Mouse (Mus musculus) C2C12 (cell line): ENCODE data around the gene Leng8. TPM values are rescaled to one million over a fixed set of nuclear protein-coding genes. Genes with fewer than 3 reads are reported as not detected.

Experiments
- H3K27me3 ChIP-seq: one replicate; pipeline ENCODE4 v1.6.1; 2011; ENCODE audit not compliant: control insufficient read depth, insufficient read depth, insufficient read length
- H3K36me3 ChIP-seq: one replicate; pipeline ENCODE4 v1.6.1; 2011; ENCODE audit not compliant: control insufficient read depth, insufficient read depth
- H3K4me3 ChIP-seq: one replicate; pipeline ENCODE4 v1.5.1; 2011; ENCODE audit warnings: mild to moderate bottlenecking, control low read depth; ENCODE audit not compliant: poor library complexity, insufficient read depth, severe bottlenecking
- H3K79me2 ChIP-seq: one replicate; pipeline ENCODE4 v1.6.1; 2011; ENCODE audit not compliant: control insufficient read depth, insufficient read depth
- H3K79me3 ChIP-seq: one replicate; pipeline ENCODE4 v1.6.1; 2011; ENCODE audit warnings: low read depth, control low read depth
- H3ac ChIP-seq: one replicate; pipeline ENCODE3; 2011; ENCODE audit warnings: low read depth; ENCODE audit not compliant: control insufficient read depth, insufficient read length
- CEBPB ChIP-seq: IDR thresholded peaks from one replicate; pipeline ENCODE4 v1.6.1; 2011; ENCODE audit warnings: low read depth, mild to moderate bottlenecking, control low read depth, moderate library complexity
- CTCF ChIP-seq: IDR thresholded peaks from one replicate; pipeline ENCODE4 v1.5.1; 2011; ENCODE audit not compliant: control insufficient read depth, insufficient read depth, insufficient read length
- FOSL1 ChIP-seq: IDR thresholded peaks from one replicate; pipeline ENCODE4 v1.8.0; 2011; ENCODE audit warnings: mild to moderate bottlenecking, low read length; ENCODE audit not compliant: poor library complexity, insufficient read depth, severe bottlenecking
- MAX ChIP-seq: IDR thresholded peaks from one replicate; pipeline ENCODE4 v1.6.1; 2011; ENCODE audit warnings: mild to moderate bottlenecking, control low read depth
- MYOD1 ChIP-seq: IDR thresholded peaks from one replicate; pipeline ENCODE4 v1.6.1; 2011; ENCODE audit warnings: low read depth; ENCODE audit not compliant: control insufficient read depth, insufficient read length
- MYOG ChIP-seq: IDR thresholded peaks from one replicate; pipeline ENCODE4 v1.6.1; 2011; ENCODE audit not compliant: control insufficient read depth, insufficient read length; ENCODE audit errors: extremely low read depth
- USF1 ChIP-seq: IDR thresholded peaks from one replicate; pipeline ENCODE4 v1.6.1; 2011; ENCODE audit warnings: low read depth, mild to moderate bottlenecking, control low read depth, moderate library complexity
- polyA plus RNA-seq: library from polyadenylated mRNA; unstranded; fragments of >200 nt; fragmentation: generic; extraction: Trizol; gene quantifications from one replicate; pipeline ENCODE4 v1.2.1, GENCODE M21; 2012; ENCODE audit warnings: missing spikeins

Leng8 gene
- polyA plus RNA-seq, 1 experiment = 17.9 TPM

DNA sequence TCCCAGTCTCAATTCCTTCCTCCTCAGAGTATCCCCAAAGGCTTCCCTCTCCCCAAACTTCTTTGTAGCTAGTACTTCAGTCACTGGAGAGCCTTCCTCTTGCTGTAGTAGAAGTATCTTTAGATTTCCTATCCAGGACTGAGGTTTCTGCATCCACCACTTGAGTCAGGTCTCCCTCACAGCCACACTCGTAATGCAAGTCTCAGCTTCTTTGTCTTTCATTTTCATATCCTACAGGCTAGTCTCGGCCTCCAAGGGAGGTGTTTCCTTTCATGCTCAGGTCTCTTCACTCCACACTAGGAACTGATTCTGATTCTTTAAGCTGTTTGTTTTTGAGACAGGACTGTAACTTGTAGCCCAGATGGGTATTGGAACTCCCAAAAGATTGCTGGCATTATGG is 1.3 kb downstream of the Leng8 start:
- peaks cover 35% of the 10 kb centered on the region for H3K79me3 ChIP-seq
- H3K27me3 ChIP-seq = no peaks in the 10 kb centered on the region
- no peak overlapping the region for H3K4me3 ChIP-seq
- no peak overlapping the region for H3ac ChIP-seq
- no peak for TF ChIP-seq FOSL1
- TF ChIP-seq USF1 = no peak
- TF ChIP-seq CEBPB = no peak
- no peak for TF ChIP-seq MAX
- no peak for TF ChIP-seq CTCF
- no peak for TF ChIP-seq MYOG
- TF ChIP-seq MYOD1 = no peak
- peaks cover 60% of the 10 kb centered on the region for H3K79me2 ChIP-seq
- H3K36me3 ChIP-seq = peaks cover 48% of the 10 kb centered on the region

DNA sequence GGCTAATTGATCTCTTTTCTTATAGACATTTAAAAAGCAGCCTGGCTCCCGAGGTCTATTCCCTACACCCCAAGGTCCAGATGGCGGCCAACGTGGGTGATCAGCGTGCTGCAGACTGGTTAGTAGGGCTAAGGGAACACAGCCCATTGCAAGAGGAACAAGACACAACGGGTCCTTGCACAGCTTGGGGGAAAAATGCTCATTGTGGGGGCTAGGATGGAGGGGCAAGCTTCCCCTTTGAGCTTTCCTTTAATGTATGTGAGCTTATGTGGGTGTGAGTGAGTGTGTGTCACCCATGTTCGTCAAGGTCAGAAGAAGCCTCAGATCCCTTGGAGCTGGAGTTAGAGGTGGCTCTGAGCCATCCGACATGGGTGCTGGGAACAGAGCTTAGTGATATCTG is 1.8 kb downstream of the Leng8 start:
- Histone ChIP-seq H3ac (no peak overlapping the region), H3K4me3 (no peak overlapping the region), H3K36me3 (peaks cover 48% of the 10 kb centered on the region)

DNA sequence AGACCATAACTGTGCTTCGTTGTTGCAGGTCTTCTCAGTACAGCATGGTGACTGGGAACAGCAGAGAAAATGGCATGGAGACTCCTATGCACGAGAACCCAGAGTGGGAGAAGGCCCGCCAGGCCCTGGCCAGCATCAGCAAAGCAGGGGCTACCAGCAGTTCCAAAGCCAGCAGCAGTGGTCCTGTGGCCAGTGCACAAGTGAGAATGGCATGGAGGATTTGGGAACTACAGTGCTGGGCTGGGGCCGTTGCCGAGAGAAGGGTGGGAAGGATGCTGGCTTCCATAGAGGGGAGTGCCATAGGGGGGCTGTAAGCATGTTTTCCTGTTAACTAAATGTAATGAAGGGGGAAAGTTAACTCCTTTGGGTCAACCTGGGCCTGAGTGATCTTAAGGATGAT is 2.6 kb downstream of the Leng8 start:
- TF ChIP-seq MYOD1 (no peak), FOSL1 (no peak), CEBPB (no peak), MYOG (no peak), CTCF (no peak), MAX (no peak), USF1 (no peak)
- H3K79me2 ChIP-seq = peaks cover 60% of the 10 kb centered on the region

More for the DNA sequence above, 1.8 kb downstream of the Leng8 start:
- Histone ChIP-seq H3K79me2 (peaks cover 60% of the 10 kb centered on the region), H3K79me3 (peaks cover 35% of the 10 kb centered on the region), H3K27me3 (no peaks in the 10 kb centered on the region)
- TF ChIP-seq FOSL1 (no peak), MAX (no peak), CEBPB (no peak), MYOG (no peak), USF1 (no peak), CTCF (no peak), MYOD1 (no peak)

DNA sequence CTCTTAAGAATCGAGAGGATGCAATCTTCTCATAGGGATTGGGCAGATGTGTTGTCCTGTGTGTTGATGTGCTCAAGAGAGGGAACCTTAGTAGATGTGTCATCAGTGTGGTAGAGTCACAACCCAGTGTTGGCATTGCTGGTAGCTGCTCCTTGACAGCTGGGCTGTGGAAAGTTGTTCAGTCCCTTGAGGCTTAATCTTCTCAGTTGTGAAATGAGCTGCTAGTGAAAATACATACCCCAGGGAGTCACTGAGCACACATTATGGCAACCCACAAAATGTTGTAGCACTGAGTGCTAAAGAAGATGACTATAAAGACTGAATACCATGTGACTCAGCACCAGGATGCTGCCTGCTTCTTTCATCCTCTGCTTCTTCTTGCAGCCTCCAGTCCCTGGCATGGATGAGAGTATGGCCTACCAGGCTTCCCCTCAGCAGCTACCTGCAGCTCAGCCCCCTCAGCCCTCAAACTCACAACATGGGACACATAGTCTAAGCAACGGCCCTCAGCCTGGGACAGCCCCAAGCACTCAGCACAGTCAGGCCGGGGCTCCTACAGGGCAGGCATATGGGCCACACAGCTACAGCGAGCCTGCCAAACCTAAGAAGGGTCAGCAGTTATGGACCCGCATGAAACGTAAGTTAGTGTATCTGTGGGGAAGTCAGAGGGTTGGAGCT is 4.9 kb downstream of the Leng8 start:
- Histone ChIP-seq H3K27me3 (no peaks in the 10 kb centered on the region), H3ac (no peak overlapping the region), H3K79me2 (peaks cover 43% of the 10 kb centered on the region), H3K4me3 (no peak overlapping the region), H3K36me3 (peaks cover 71% of the 10 kb centered on the region), H3K79me3 (peaks cover 33% of the 10 kb centered on the region)
- no peak for TF ChIP-seq MYOD1
- no peak for TF ChIP-seq USF1
- no peak for TF ChIP-seq CEBPB
- TF ChIP-seq CTCF = no peak
- no peak for TF ChIP-seq MYOG
- TF ChIP-seq FOSL1 = no peak
- no peak for TF ChIP-seq MAX

More for the DNA sequence above, 2.6 kb downstream of the Leng8 start:
- Histone ChIP-seq H3K79me3 (peaks cover 34% of the 10 kb centered on the region), H3ac (no peak overlapping the region), H3K27me3 (no peaks in the 10 kb centered on the region), H3K4me3 (no peak overlapping the region), H3K36me3 (peaks cover 56% of the 10 kb centered on the region)

DNA sequence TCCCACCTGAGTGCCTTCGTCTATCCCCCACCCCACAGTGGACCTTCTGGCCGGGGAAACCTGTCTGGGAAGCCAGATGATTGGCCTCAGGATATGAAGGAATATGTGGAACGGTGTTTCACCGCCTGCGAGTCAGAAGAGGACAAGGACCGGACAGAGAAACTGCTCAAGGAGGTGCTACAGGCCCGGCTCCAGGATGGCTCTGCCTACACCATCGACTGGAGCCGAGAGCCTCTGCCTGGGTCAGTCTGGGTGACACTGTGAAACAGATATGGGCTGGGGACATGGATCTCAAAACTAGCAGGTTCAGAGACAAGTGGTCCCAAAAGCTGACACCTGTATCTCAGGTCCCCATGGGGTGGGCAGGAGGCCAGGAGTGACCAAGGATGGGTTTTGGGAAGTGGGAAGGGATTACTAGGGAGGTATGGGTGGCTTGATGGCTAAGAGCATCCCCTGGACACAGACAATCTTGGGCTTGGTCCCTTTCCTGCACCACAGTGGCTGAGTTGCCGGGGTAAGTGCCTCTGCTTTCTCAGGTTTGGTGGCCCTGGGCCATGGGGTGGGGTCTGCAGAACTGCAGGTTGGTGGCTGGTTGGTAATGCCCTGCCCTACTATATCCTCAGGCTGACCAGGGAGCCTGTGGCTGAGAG is 6.1 kb downstream of the Leng8 start:
- peaks cover 33% of the 10 kb centered on the region for H3K79me2 ChIP-seq
- peaks cover 80% of the 10 kb centered on the region for H3K36me3 ChIP-seq
- no peaks in the 10 kb centered on the region for H3K27me3 ChIP-seq
- no peak overlapping the region for H3K4me3 ChIP-seq
- TF ChIP-seq CTCF (no peak), MYOG (no peak), FOSL1 (no peak), CEBPB (no peak), MYOD1 (no peak), MAX (no peak), USF1 (no peak)
- H3K79me3 ChIP-seq = peaks cover 26% of the 10 kb centered on the region
- H3ac ChIP-seq = no peak overlapping the region
